Comparison of ENCODE assay signal across 13 mouse cellular contexts in genomic region chr19:31713321-31713720, GRCm38 (mm10).
"Had no signal": no experiment of that assay in that cellular context is flagged by ENCODE, and none has a peak within 500 bp of the region (broad histone marks: within the 10 kb centered on the region; RNA-seq: fewer than 3 reads in every experiment).

No protein-coding gene starts in this region.

- ATAC-seq: liver, postnatal 0 days; lung, postnatal 0 days; midbrain, embryonic 13.5 days; midbrain, embryonic 15.5 days had no signal

- DNase-seq: liver, postnatal 0 days; lung, adult 2 months; lung, postnatal 14 days; right cerebral cortex, postnatal 14 days; thymus, adult 18-20 months; thymus, postnatal 14 days; thymus, postnatal 36 days had no signal

- H3K27me3 ChIP-seq: lung, embryonic 15.5 days; megakaryocyte, embryonic 14.5 days; midbrain, embryonic 13.5 days; midbrain, embryonic 15.5 days; neural tube, embryonic 12.5 days had no signal
